Mouse (Mus musculus): ENCODE measurements around the gene Golga1. TPM values are rescaled to one million over a fixed set of nuclear protein-coding genes. Genes with fewer than 3 reads are reported as not detected.
"Not testable (repeated sequence)": the region's sequence is repeated elsewhere in the genome, so short reads cannot be mapped to it uniquely, and the experiment has no call there.

Golga1 gene
- polyA plus RNA-seq, 1 experiment from 2014 or later, result 28.8 TPM

DNA sequence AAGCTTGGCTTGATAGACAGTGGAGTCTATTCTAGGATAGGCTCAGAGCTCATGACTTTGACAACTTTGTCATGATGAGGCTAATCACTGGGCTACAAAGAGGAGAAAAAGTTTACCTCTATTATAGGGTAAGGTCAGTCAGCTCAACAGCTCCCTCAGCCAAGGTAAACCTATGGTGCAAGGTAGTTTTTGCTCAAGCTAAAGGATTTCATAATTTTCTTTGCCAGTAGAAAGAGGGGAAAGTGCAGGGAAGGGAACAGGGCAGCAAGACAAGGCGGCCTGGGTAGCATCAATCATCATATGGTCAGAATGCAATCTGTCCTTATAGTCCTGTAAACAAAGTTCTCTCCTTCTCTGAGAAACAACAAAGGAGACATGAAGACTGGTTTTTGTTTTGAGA lies 25.1 kb downstream of the Golga1 start:
- ATAC-seq (ENCODE audit: insufficient number of reproducible peaks, insufficient read depth, low FRiP score, low TSS enrichment, low read depth), result no peak
- H3K36me3 ChIP-seq, result peaks cover 82% of the 10 kb centered on the region
- H3K9ac ChIP-seq (replicated peaks), result no peak overlapping the region
- H3K9me3 ChIP-seq, result no peaks in the 10 kb centered on the region
- H3K27ac ChIP-seq, result no peak overlapping the region
- 97% methylated on average over 1 of the region's 1 CpGs for WGBS
- no peaks in the 10 kb centered on the region for H3K4me1 ChIP-seq (replicated peaks)
- no peak overlapping the region for H3K4me2 ChIP-seq
- no peak overlapping the region for H3K4me3 ChIP-seq (replicated peaks)
- H3K27me3 ChIP-seq, result no peaks in the 10 kb centered on the region

DNA sequence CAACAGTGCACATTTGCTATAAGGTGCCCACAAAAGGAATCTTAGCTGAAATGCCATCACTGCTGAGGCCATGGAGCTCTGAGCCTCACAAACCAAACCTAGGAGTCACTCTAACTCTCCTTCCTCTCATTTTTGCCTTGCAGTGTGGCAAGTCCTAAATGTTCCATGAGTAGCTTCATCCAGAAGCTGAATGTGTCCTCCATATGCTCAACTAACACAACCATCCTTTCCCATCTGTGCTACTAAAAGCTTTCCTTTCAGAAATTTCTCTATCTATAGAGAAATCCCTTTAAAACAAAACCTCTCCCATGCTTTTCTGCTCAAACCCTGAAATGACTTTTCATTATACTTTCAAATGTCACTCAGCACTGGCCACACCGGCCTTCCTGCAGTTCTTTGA lies 33.7 kb downstream of the Golga1 start:
- WGBS, result 89% methylated on average over 1 of the region's 1 CpGs
- no peak overlapping the region for H3K9ac ChIP-seq (replicated peaks)
- H3K9me3 ChIP-seq, result no peaks in the 10 kb centered on the region
- no peak overlapping the region for H3K4me3 ChIP-seq (replicated peaks)
- peaks cover 87% of the 10 kb centered on the region for H3K36me3 ChIP-seq
- no peak for ATAC-seq (ENCODE audit: insufficient number of reproducible peaks, insufficient read depth, low FRiP score, low TSS enrichment, low read depth)
- H3K4me2 ChIP-seq, result no peak overlapping the region
- no peak overlapping the region for H3K27ac ChIP-seq
- H3K27me3 ChIP-seq, result no peaks in the 10 kb centered on the region
- H3K4me1 ChIP-seq (replicated peaks), result no peaks in the 10 kb centered on the region

DNA sequence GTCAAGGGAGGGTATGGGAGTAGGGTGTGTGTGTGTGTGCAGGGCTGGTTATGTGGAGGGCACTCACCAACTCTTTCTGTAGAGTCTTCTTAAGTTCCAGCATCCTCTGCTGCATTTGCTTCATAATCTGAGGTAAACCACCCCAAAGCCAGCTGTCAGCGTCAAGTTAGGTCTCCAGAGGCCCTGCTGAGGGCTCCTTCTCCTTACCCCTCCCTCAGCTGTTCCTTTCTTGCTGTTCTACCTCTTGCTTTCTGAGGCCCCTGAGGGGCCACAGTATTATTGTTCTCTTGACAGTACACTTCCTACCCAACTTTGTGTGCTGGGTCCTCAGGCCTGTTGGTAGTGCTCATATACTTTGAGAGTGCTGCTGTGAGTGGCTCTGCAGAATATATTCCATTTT lies 45.3 kb downstream of the Golga1 start:
- ATAC-seq (ENCODE audit: insufficient number of reproducible peaks, insufficient read depth, low FRiP score, low TSS enrichment, low read depth), result no peak
- 100% methylated on average over 1 of the region's 1 CpGs for WGBS
- H3K4me2 ChIP-seq, result no peak overlapping the region
- no peak overlapping the region for H3K9ac ChIP-seq (replicated peaks)
- H3K4me3 ChIP-seq (replicated peaks), result no peak overlapping the region
- H3K27ac ChIP-seq, result no peak overlapping the region
- no peaks in the 10 kb centered on the region for H3K9me3 ChIP-seq
- H3K36me3 ChIP-seq, result peaks cover 94% of the 10 kb centered on the region
- H3K4me1 ChIP-seq (replicated peaks), result no peaks in the 10 kb centered on the region
- no peaks in the 10 kb centered on the region for H3K27me3 ChIP-seq

DNA sequence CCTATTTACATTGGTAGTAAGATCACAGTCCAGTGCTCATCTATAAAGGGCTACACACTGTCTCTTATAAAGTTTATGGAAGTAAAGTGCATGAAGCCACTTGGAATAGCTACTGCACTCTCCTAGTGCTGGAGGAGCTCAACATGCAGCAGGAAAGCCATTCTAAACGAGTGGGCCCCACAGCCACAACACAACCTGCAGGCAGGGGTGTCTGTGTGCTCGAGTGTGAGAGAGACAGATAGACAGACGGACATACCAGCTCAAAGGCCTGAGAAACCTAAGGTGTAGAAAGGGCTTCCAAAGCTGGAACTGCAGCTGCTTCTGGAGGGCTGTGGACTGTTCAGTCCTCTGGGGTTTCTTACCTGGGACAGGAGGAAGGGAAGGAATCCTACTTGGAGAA lies 48.8 kb downstream of the Golga1 start:
- no peaks in the 10 kb centered on the region for H3K9me3 ChIP-seq
- H3K9ac ChIP-seq (replicated peaks), result no peak overlapping the region
- 78% methylated on average over 3 of the region's 3 CpGs for WGBS
- H3K27me3 ChIP-seq, result no peaks in the 10 kb centered on the region
- H3K4me1 ChIP-seq (replicated peaks), result no peaks in the 10 kb centered on the region
- H3K36me3 ChIP-seq, result peaks cover 93% of the 10 kb centered on the region
- no peak overlapping the region for H3K4me2 ChIP-seq
- no peak for ATAC-seq (ENCODE audit: insufficient number of reproducible peaks, insufficient read depth, low FRiP score, low TSS enrichment, low read depth)
- no peak overlapping the region for H3K27ac ChIP-seq
- H3K4me3 ChIP-seq (replicated peaks), result no peak overlapping the region

DNA sequence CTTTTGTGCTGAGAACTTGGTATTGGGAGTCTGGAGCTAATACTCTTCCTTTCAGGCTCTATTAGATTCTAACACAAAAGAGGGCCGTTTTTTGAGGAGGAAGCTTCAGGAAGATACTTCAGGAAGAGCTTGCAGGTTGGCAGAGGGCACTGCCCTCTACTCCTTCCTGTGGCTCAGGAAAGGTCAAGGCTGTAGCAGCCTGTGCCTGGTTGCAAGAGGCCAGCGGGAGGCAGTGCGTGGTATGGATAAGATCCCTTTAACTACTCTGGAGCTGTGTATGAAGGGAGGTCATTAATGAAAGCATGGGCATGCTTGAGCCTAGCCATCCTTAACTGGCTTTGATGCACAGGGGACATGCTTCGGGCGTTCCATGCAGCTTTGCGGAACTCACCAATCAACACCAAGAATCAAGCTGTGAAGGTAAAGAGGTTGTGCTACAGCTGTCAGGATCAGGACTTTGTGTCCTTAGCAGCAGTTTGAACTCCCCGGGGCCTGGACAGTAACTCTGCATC lies 52.5 kb downstream of the Golga1 start:
- no peak for ATAC-seq (ENCODE audit: insufficient number of reproducible peaks, insufficient read depth, low FRiP score, low TSS enrichment, low read depth)
- H3K9me3 ChIP-seq, result no peaks in the 10 kb centered on the region
- no peaks in the 10 kb centered on the region for H3K27me3 ChIP-seq
- H3K27ac ChIP-seq, result no peak overlapping the region
- H3K9ac ChIP-seq (replicated peaks), result no peak overlapping the region
- H3K36me3 ChIP-seq, result peaks cover 64% of the 10 kb centered on the region
- no peak overlapping the region for H3K4me2 ChIP-seq
- 90% methylated on average over 7 of the region's 7 CpGs for WGBS
- H3K4me1 ChIP-seq (replicated peaks), result peaks cover 11% of the 10 kb centered on the region
- H3K4me3 ChIP-seq (replicated peaks), result no peak overlapping the region

DNA sequence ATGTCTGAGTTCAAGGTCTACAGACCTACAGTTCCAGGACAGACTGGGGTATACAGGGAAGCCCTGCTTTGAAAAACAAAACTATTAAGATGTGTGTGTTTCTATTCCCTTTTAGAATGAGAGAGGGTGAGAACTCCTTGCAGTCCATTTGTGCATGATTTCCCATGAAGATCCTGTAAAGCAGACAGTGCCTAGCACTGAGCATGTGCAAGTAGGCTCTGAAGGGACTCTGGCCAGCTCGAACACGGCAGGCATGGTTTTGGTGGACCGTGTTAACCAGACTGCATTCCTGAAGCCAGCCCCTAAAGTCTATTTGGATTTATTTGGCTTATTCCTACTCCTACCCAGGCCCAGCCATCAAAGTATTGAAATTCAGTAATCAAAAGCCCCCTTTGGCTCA lies 53.4 kb downstream of the Golga1 start:
- Histone ChIP-seq H3K4me3 (replicated peaks) (no peak overlapping the region), H3K9ac (replicated peaks) (no peak overlapping the region), H3K4me2 (no peak overlapping the region), H3K27ac (no peak overlapping the region), H3K4me1 (replicated peaks) (peaks cover 15% of the 10 kb centered on the region), H3K9me3 (no peaks in the 10 kb centered on the region), H3K36me3 (peaks cover 55% of the 10 kb centered on the region), H3K27me3 (no peaks in the 10 kb centered on the region)
- ATAC-seq (ENCODE audit: insufficient number of reproducible peaks, insufficient read depth, low FRiP score, low TSS enrichment, low read depth), result no peak
- WGBS, result 88% methylated on average over 3 of the region's 3 CpGs

DNA sequence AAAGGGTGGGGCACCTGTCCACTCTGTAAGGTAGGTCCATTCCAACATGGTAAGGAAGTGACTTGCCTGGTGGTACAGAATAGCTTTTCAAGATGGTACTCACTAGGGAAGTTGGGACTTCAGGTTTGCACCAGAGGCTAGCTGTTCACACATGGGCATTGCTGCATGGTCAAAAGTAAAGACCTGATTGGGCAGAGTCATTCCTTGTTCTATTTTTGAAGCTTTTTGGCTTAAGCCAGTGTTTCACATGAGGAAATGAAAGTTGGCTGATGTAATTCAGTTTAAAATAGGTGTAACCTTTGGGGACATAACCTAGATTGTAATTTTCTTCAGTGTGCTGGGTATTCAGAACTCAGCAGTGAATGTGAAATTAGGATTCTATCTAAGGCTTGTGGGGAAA lies 54.1 kb downstream of the Golga1 start:
- Histone ChIP-seq H3K36me3 (peaks cover 48% of the 10 kb centered on the region), H3K9me3 (no peaks in the 10 kb centered on the region), H3K4me2 (no peak overlapping the region), H3K4me1 (replicated peaks) (peaks cover 18% of the 10 kb centered on the region), H3K27me3 (no peaks in the 10 kb centered on the region), H3K27ac (no peak overlapping the region), H3K9ac (replicated peaks) (no peak overlapping the region), H3K4me3 (replicated peaks) (no peak overlapping the region)
- no peak for ATAC-seq (ENCODE audit: insufficient number of reproducible peaks, insufficient read depth, low FRiP score, low TSS enrichment, low read depth)

DNA sequence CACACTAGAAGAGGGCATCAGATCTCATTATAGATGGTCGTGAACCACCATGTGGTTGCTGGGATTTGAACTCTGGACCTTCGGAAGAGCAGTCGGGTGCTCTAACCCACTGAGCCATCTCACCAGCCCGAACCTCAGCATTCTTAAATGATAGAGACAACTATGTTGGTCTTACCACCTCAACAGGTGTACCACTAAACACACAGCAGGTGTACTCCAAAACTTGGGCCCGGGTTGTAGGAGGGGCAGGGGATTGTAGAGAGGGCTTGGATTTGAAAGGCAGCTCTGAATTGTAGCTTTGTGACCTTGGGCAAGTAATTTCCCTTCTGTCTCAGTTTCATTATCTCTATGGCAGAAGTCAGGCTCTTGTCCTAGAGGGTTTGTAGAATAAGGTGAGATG lies 55.2 kb downstream of the Golga1 start:
- not testable (repeated sequence) for H3K4me2 ChIP-seq; H3K27ac ChIP-seq; ATAC-seq (ENCODE audit: insufficient number of reproducible peaks, insufficient read depth, low FRiP score, low TSS enrichment, low read depth); H3K9me3 ChIP-seq; H3K9ac ChIP-seq (replicated peaks); H3K27me3 ChIP-seq; H3K4me3 ChIP-seq (replicated peaks)
- H3K36me3 ChIP-seq, result peaks cover 39% of the 10 kb centered on the region
- 94% methylated on average over 5 of the region's 5 CpGs for WGBS
- peaks cover 24% of the 10 kb centered on the region for H3K4me1 ChIP-seq (replicated peaks)

DNA sequence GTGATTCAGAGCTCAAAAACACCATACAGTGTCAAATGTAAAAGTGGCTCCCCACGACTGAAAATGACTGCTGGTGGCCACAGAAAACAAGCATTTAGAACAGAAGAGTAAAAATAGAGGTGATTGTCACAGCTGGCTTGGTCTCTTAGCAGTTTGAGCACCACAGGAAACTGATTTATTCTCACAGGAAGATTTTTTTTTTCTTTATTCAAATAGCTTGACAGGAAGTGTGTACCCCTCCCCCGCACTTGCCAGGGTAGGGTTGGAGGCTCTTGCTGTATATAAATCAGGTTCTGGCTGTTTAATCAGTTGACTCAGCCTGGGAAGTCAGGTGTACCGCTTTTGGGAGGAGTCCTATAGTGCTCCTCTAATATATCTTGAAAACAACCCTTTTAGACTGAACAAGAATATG lies 56.4 kb downstream of the Golga1 start:
- Histone ChIP-seq H3K4me2 (peak overlapping the region; percentile 78), H3K9me3 (no peaks in the 10 kb centered on the region), H3K4me3 (replicated peaks) (peak overlapping the region; percentile 93), H3K36me3 (peaks cover 27% of the 10 kb centered on the region), H3K9ac (replicated peaks) (peak overlapping the region; percentile 89), H3K4me1 (replicated peaks) (peaks cover 27% of the 10 kb centered on the region), H3K27ac (peak overlapping the region; percentile 89; the same call in 1 of the 2 replicates), H3K27me3 (no peaks in the 10 kb centered on the region)
- WGBS, result 21% methylated on average over 3 of the region's 3 CpGs
- ATAC-seq (ENCODE audit: insufficient number of reproducible peaks, insufficient read depth, low FRiP score, low TSS enrichment, low read depth), result no peak

DNA sequence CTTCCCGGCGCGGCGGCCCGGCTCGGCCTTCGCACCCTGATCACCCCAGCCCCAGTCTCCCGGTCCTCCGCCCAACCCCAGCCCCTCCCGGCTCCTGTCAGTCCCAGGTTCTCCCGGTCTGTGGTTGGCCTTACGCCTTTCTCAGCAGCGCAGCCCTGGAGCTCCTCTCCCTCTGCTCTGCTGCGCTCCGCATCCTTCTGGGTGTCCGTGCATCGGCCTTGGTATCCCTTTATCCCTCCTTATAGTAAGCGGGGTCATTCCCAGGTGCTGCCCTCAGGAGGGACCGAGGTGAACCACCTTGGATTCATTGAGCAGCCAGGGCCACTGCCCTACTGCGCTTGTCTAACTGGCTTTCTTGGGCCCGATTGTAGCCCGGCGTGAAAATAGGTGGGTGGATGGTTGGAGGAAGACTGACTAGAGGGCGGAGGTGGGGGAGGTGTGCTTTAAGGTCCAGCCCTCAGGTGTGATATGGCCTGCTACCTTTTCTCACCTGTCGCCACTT lies 56.9 kb downstream of the Golga1 start:
- Histone ChIP-seq H3K9me3 (no peaks in the 10 kb centered on the region), H3K4me2 (peak overlapping the region; percentile 78), H3K9ac (replicated peaks) (peak overlapping the region; percentile 89), H3K36me3 (peaks cover 26% of the 10 kb centered on the region), H3K4me3 (replicated peaks) (peak overlapping the region; percentile 93), H3K27me3 (no peaks in the 10 kb centered on the region), H3K4me1 (replicated peaks) (peaks cover 32% of the 10 kb centered on the region), H3K27ac (peak overlapping the region; percentile 89)
- ATAC-seq (ENCODE audit: insufficient number of reproducible peaks, insufficient read depth, low FRiP score, low TSS enrichment, low read depth), result peak; percentile 33; the same call in 1 of the 2 replicates
- WGBS, result 1% methylated on average over 25 of the region's 25 CpGs

DNA sequence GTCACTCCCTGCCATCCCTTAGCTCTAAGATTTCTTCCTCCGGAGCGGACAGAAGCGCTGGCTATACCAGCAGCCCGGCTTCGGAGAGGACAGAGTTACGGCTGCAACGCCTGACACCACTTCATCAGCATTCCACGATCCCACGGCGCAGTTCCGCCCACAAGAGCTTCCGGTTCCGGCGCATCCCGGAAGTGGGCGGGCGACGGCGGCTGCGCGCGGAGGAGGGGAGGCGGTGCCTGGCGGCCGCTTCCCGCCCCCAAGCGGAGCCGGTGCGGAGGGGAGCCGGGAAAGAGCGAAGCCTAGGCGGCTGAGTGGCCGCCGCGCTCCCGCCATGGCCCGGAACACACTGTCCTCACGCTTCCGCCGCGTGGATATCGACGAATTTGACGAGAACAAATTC lies 57.5 kb downstream of the Golga1 start:
- H3K27me3 ChIP-seq, result no peaks in the 10 kb centered on the region
- peak overlapping the region; percentile 78 for H3K4me2 ChIP-seq
- H3K36me3 ChIP-seq, result peaks cover 26% of the 10 kb centered on the region
- under 1% methylated on average over 39 of the region's 44 CpGs for WGBS
- H3K4me1 ChIP-seq (replicated peaks), result peaks cover 38% of the 10 kb centered on the region
- no peaks in the 10 kb centered on the region for H3K9me3 ChIP-seq
- H3K4me3 ChIP-seq (replicated peaks), result peak overlapping the region; percentile 93
- H3K9ac ChIP-seq (replicated peaks), result peak overlapping the region; percentile 89
- H3K27ac ChIP-seq, result peak overlapping the region; percentile 89
- peak; percentile 73 for ATAC-seq (ENCODE audit: insufficient number of reproducible peaks, insufficient read depth, low FRiP score, low TSS enrichment, low read depth)

DNA sequence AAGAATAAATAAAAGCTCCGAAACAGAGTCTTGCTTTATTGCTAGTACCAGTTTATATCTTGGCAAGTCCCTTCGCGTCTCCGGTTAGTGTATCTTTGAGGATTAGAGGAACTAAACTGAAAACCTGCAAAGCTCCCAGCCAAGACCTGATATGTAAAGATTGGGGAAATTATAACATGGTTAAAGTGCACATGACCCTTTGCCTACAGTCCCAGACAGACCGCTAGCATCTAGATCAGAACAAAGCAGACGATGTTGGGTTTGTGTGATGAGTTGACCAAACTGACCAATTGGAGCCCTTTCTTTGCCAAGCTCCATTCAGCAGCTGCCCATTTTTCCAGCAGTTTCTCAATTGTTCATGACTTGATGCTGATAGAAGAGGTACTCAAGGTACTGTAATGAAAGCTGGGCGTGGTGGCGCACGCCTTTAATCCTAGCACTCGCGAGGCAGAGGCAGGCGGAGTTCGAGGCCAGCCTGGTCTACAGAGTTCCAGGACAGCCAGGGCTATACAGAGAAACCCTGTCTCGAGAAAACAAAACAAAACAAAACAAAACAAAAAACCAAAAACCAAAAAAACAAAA lies 59.1 kb downstream of the Golga1 start:
- no peaks in the 10 kb centered on the region for H3K9me3 ChIP-seq
- H3K27me3 ChIP-seq, result no peaks in the 10 kb centered on the region
- ATAC-seq (ENCODE audit: insufficient number of reproducible peaks, insufficient read depth, low FRiP score, low TSS enrichment, low read depth), result no peak
- WGBS, result 90% methylated on average over 14 of the region's 14 CpGs
- peak overlapping the region; percentile 94 for H3K4me2 ChIP-seq
- peaks cover 42% of the 10 kb centered on the region for H3K4me1 ChIP-seq (replicated peaks)
- no peak overlapping the region for H3K27ac ChIP-seq
- peaks cover 27% of the 10 kb centered on the region for H3K36me3 ChIP-seq
- no peak overlapping the region for H3K9ac ChIP-seq (replicated peaks)
- H3K4me3 ChIP-seq (replicated peaks), result peak overlapping the region; percentile 82

Measured in limb, embryonic 12.5 days (tissue).